Mouse (Mus musculus): ENCODE measurements around the gene Rapgefl1. TPM values are rescaled to one million over a fixed set of nuclear protein-coding genes. Genes with fewer than 3 reads are reported as not detected.
A peak's percentile ranks its signal among the peaks of the same experiment; 100 is the strongest.

Rapgefl1 gene
- total RNA-seq, 2 experiments from 2014 or later: not detected

DNA sequence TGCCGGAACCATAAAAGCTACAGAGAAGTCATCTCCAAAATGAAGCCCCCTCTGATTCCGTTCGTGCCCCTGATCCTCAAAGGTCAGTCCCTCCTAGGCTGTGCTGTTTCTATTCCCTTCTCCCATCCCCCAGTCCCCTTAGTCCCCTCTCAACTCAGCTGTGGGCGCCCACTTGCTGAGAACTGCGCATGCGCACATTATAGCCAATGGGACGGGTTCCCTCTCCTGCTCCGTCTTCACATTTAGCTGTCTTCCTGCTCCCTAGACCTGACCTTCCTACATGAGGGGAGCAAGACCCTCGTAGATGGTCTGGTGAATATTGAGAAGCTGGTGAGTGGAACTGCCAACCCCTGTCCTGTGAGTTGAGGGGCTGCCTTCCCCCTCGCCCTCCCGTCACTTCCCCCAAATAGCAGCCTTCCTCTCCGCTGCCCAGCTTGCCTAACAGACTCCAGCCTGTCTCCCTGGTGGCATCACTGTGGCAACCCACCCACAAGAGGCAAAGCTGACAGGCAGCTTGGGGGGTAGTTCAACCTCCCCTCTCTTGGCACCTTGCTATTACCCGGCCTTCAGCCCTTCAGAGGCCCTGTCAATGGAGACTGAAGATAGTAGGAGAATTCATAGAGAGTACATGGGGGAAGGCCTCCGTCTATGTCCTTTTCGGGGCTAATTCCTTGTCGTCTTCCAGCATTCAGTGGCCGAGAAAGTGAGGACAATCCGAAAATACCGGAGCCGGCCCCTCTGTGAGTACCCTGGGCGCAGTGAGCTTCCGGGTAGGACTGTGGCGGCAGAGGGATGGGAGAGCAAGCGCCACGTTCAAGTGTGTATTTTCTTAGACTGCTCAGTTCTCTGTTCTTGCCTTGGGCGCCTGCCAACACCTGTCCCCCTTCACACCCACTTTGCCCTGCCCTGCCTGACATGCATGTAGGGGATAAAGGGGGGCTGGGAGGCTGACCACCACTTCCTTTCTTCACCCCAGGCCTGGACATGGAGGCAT, 13.8 kb downstream of the Rapgefl1 start:
- peak; percentile 81 for ATAC-seq (replicated peaks; ENCODE audit: poor library complexity, severe bottlenecking)

DNA sequence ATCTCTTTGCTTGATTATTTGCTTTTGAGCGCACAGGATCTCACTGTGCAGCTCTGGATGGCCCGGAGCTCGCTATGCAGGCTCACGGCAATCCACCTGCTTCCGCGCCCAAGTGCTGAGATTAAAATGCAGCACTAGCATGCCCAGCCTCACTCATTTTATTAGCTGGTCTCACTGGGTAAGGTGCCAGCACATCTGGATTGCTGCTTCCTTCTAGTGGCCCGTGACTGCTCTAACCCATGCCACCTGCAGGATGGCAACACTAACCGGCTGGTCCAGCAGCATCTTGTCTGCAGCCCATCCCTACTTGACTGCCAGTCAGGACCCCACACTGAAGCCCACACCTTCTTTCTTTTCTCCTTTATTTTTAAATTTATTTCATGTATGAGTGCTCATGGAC, 17.5 kb downstream of the Rapgefl1 start:
- no peak for ATAC-seq (replicated peaks; ENCODE audit: poor library complexity, severe bottlenecking)

DNA sequence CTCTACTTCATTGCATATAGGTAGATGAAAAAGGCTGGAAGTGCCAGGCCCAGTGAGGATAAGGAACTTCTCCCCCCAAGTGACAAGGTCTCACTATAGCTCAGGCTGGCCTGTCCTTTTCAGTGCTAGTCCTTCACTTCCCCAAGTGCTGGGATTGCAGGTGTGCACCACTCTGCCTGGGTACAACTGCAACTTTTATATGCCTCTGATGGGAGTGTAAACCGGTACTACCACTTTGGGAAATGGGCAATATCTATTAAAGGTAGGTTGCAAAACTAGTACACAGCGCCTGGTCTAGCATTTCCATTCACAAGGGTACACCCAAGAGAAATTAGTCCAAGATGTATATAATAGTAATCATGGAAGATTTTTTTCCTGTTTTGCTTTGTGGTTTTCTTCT, 18.1 kb downstream of the Rapgefl1 start:
- ATAC-seq (replicated peaks; ENCODE audit: poor library complexity, severe bottlenecking): no peak

- ATAC-seq (replicated peaks; ENCODE audit: poor library complexity, severe bottlenecking): peak; percentile 55
Measured at GRCm38 (mm10) chr11:98858759-98859731, 22.5 kb downstream of the Rapgefl1 start.

DNA sequence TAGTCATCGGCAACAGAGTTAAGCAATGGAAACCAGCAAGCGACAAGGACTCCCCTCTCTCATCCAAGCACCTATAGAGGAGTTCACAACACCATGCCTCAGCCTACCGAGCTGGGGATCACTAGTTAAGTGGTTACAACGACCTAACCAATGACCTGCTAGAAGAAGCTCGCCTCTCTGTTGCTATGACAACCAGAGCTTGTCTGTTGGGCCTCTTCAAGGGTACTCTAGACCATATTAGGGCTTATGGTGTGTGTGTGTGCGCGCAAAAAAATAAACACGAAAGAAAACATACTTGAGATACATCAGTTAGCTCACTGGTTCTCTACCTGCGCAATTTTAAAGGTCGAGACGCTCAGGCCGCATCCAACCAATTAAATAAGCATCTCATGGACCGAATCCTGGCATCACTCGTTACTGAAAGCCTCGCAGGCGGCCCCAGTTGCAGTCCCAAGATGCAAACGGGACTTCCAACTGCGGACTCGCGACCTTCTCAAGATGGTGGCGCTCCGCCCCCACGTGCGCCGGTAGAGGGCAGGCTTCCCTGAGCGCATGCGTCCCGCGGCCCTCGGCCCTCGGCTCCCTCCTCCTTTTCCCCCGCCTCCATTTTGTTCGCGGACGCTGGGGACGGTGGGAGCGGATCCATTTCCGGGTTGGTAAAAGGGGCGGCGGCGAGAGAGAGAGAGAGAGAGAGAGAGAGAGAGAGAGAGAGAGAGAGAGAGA, 26.6 kb downstream of the Rapgefl1 start, which contains the start of gene Wipf2:
Gene Wipf2 (plus strand): TSS at position 611 of the 723 bp plus-strand sequence.
- peak; percentile 95 for ATAC-seq (replicated peaks; ENCODE audit: poor library complexity, severe bottlenecking)

DNA sequence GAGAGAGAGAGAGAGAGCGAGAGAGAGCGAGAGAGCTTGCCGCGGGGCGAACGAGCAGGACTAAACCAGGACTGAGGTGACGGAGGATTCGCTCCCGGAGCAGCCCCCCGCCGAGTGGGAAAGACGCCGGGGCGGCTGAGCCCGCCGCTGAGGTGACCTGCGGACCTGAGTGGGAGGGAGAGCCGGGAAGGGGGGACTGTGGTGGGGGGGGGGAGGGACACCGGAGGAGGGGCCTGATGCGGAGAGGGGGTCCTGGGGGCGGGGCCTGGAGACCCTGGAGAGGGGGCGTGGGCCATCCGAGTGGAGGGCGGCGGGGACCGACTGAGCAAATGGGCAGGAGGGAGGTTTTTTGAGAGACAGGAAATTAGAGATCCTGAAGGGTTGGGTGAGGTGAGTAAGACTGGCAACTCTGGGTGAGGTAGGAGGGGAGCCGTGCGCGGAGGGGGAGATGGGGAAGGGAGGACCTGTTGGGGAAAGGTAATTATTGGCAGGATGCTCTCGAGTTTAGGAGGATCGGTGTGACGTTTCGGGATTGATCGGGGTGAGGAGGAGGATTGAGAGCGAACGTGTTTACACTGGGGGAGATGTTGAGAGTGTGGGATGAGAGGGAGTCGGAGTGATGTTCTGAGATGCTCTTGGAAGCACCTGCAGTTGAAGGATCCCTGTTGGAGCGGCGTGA, 27.3 kb downstream of the Rapgefl1 start:
- ATAC-seq (replicated peaks; ENCODE audit: poor library complexity, severe bottlenecking): peak; percentile 17

DNA sequence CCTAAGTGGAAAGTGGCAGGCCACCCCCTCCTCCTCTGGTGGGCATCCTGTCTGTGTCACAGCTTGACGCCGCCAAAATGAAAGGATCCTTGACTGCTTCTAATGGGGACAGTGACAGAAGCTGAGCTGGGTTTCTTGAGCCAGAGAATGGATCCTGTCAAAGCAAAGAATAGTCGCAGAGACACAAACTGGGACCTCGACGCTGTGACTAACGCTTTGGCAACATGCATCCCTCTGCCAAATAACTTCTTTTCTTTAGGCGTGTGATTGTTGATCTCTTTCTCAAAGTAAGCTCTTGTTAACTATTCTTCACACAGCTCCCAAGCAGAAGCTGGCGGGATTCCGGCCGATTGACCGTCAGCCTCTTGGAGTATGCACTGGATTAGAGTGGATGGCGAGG, 30.7 kb downstream of the Rapgefl1 start:
- no peak for ATAC-seq (replicated peaks; ENCODE audit: poor library complexity, severe bottlenecking)

DNA sequence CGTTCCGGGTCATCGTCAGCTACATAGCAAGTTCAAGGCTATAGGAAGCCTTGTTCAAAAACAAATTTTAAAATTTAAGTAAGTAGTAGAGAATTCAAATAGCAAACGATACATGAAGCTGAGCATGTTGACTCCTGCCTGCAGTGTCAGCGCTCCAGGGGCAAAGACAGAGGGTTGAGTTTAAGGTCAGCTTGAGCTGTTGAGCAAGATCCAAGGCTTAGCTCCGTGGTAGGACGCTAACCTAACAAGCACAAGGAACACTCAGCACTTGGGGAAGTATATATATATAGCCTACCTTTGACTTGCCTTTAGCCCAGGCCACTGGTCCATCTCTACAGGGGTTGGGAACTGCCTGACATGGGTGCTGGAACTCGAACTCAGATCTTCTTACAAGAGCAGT, 33.3 kb downstream of the Rapgefl1 start:
- no peak for ATAC-seq (replicated peaks; ENCODE audit: poor library complexity, severe bottlenecking)

GRCm38 (mm10) chr11:98870791-98871190, 34.2 kb downstream of the Rapgefl1 start:
- no peak for ATAC-seq (replicated peaks; ENCODE audit: poor library complexity, severe bottlenecking)

DNA sequence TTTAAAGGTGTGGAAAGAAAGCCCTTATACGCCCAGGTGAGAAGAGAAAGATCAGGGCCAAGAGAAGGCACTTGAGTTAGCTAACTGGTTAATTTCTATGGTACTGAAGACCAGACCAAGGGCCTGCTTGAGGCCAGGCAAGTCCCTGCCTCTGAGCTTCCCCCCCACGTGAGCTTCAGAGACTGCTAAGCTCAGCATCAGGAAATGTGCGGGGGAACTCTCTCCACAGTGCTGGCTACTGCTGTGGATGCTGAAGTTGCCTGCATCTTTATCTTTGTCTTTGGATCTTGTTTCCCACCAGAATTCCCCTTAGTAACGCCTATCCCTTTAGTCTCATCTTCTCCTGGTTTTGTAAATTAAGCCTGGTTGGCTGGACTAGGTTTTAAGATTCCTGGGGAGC, 34.8 kb downstream of the Rapgefl1 start:
- no peak for ATAC-seq (replicated peaks; ENCODE audit: poor library complexity, severe bottlenecking)

GRCm38 (mm10) chr11:98872040-98872439, 35.5 kb downstream of the Rapgefl1 start:
- ATAC-seq (replicated peaks; ENCODE audit: poor library complexity, severe bottlenecking): no peak

DNA sequence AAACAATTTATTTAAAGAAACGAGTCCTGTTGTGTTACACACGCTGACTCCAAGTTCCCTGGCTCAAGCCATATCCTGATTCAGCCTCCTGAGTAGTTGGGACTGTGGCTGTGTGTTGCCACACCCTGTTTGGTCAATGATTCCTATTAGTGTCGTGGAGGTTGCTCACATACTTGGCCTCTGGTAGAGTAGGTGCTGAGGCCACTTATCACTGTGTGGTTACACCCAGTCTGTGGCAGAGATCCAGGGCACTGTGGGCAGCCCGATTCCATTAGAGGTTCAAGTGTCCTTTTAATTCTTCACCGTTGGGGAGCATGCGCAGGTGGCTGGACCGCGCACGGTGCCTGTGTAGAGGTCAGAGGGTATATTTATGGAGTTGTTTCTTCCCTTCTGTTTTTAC, 37.3 kb downstream of the Rapgefl1 start:
- no peak for ATAC-seq (replicated peaks; ENCODE audit: poor library complexity, severe bottlenecking)

DNA sequence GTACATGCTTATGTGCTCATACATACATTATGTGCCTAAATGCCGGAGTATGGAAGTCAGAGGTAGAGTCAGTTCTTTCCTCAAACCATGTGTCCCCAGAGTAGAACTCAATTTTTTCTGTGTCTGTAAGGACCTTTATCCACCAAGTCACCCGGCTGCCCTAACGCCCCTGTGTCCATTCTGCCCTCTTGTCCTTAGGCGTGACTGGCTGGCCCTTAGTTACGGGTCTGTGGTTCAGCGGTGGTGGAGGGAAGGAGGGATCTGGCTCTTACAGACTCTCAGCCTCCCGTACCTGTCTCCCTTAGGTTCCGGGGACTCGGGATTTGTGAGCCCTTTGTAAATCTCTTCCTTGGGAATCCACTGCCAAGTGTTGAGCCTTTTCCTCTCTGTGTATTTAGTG, 40.4 kb downstream of the Rapgefl1 start:
- no peak for ATAC-seq (replicated peaks; ENCODE audit: poor library complexity, severe bottlenecking)

- no peak for ATAC-seq (replicated peaks; ENCODE audit: poor library complexity, severe bottlenecking)
Measured at GRCm38 (mm10) chr11:98887703-98888102, 51.1 kb downstream of the Rapgefl1 start.

GRCm38 (mm10) chr11:98889077-98889476, 52.5 kb downstream of the Rapgefl1 start:
- peak; percentile 72 for ATAC-seq (replicated peaks; ENCODE audit: poor library complexity, severe bottlenecking)

DNA sequence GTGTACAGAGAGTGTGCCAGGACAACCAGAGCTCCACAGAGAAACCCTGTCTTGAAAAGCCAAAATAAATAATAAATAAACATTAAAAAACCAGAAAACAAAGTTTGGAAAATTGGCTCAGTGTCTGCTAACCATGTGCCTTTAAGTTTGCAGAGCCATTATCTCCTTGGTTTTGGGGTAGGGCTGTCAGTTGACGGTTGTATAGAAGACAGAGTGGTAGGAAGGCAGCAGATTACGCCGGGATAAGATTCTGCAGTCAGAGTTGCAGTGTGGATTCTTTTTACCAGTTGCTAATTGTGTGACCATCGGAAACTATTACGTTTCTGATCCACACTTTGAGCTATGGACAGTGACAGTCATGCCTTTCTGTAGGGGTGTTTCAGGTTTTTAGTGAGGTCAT, 53.4 kb downstream of the Rapgefl1 start:
- no peak for ATAC-seq (replicated peaks; ENCODE audit: poor library complexity, severe bottlenecking)

- no peak for ATAC-seq (replicated peaks; ENCODE audit: poor library complexity, severe bottlenecking)
Measured at GRCm38 (mm10) chr11:98892426-98892825, 55.8 kb downstream of the Rapgefl1 start.

DNA sequence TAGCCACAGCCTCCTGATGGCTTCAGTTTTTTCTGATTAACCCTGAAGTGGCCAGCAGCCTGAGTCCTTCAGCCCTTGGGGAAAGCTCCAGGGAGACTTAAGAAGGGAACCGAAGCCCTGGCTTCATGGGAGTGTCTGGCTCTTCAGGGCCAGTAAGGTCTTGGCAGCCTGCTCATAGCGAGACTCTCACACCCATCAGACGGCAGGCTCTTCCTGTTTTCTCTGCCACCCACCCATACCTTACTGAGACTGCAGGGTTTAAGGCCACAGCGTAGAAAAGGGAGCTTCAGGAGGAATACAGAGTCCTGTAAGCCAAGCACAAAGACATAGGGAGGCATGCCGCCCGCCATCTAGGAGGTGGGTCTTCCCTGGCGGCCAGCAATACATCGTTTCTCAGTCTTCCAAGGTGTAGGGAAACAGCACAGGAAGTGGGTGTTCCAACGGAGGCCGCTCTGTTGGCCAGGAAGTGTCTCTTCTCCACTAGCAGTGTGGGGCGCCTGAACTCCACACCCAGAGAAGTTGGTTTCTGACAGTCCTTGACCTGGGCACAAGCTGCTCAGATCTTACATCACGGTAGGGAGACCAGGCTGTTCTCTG, 64.0 kb downstream of the Rapgefl1 start:
- peak; percentile 83 for ATAC-seq (replicated peaks; ENCODE audit: poor library complexity, severe bottlenecking)

DNA sequence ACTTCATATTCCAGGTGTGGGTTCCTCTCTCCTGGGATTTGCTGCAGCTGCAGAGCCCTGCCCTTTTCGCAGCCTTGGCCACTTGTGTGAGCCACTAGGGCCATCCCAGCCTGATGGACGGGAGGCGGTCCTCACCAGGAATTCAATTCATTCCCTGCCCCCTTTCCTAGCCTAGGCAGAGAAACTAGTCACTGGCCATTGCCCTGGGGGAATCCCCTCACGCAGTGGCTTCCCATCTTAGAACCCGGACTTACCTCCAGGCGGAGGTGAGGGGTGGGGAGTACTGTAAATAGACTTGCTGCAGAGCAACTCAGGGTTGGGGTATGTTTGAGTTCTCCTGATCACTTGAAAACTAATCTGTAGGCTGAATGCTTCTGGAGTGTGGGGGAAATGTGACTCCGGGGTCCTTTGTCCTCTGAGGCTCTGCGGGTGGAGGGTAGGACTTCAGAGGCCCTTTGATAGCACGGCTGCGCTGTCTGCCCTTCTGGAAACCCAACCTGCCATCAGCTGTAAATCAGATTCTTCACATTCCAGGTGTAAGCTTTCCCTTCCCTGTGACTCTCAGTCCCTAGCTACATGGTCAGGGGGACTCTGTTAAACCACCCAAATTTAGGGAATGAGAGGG, 66.1 kb downstream of the Rapgefl1 start:
- no peak for ATAC-seq (replicated peaks; ENCODE audit: poor library complexity, severe bottlenecking)

Measured in granulocyte monocyte progenitor cell, adult 5-6 weeks (primary cell).